Mouse (Mus musculus) erythroblast, adult 5-6 weeks (primary cell): ENCODE data around the gene Tnnc1. TPM values are rescaled to one million over a fixed set of nuclear protein-coding genes. Genes with fewer than 3 reads are reported as not detected.

ENCODE experiments used
- ATAC-seq: replicated peaks from 2 replicates; pipeline ENCODE4 v1.8.0; 2016; ENCODE audit warnings: moderate number of reproducible peaks, mild to moderate bottlenecking, moderate TSS enrichment, inconsistent platforms; ENCODE audit not compliant: poor library complexity, low FRiP score, severe bottlenecking
- total RNA-seq, 2 experiments: library from RNA; stranded (forward) in 1 of 2; stranded (reverse) in 1 of 2; fragments of 150-400 nt in 1 of 2; fragments of 200-764, 138-1000 nt in 1 of 2; gene quantifications; 2 replicates each; pipeline versions ENCODE4 v1.2.3 to v1.2.4; 2015 to 2017; ENCODE audit warnings: low replicate concordance in 2 of 2

Gene Tnnc1
- total RNA-seq, 2 experiments from 2014 or later, result not detected

DNA sequence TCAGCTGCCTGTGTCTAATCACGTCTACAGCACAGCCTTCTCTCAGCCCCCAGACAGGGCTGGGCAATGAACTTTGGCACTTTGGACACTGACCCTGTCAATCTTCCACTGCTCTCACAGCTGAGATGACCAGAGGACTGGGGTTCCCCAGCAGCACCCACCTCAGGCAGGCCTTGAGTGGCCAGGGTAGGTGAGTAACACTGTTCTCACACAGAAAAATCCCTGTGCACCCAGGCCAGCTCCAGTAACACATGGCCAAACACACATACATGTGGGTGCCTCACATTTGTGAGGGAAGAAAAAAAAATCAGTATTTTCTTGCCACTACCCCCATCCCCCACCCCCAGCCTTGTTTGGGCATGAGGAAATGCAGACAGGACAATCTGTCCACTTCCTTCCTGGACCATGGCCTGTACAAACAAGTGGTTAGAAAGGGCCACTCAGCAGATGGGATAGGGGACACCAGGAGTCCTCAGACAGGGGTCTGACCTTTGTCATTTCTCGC lies 25.3 kb upstream of the Tnnc1 start:
- no peak for ATAC-seq

DNA sequence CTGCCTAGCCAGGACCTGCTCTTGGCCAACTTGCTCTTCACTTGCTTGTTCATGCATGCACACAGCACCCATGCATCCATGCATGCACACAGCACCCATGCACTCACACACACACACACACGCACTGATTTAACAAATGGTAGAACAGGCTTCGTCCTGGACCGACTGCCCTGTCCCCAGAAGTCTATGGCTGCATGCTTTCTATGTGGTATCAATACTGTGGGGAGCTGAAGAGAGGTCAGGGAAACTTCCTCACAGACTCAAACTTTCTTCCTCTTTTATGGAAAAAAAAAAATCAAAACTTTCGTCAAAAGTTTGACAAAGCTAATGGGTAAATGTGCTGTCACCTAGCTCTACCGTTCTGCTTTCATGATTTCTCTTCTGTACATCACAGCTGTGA lies 24.6 kb upstream of the Tnnc1 start:
- no peak for ATAC-seq

DNA sequence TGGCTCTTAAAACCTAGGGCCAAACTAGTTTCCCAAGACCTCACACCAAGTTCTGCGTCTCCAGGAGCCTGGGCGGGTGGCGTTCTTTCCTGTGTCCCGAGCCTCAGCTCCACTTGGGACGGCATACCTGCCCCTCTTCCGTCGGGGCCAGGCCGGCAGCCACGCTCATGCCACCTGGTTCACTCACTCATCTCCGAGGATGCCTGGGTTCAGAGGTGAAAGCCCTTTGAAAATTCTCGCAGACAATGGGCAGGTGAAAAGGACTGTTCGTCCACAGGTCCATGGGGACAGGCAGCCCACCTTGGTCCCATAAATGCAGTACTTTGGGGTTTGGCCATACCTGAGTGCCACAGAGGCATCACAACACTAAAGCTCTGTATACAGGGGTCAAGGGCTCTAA lies 23.9 kb upstream of the Tnnc1 start:
- ATAC-seq, result no peak

DNA sequence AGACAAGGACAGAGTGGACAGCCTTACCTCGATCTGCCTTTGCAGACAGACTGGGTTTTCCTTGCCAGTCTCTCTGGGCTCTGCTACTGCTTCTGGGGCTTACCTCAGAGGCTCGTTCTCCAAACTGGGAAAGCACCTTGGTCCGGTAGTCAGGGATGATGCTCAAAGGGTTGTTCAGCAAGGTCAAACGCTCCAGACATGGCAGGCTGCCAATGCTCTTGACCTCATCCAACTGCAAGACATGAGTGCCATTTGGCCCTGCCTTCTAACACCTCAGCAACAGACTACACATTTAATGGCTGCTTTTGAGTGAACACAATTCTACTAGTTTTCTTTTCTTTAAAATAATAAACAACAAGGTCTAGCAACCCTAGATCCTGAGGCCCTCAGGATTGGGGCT lies 21.5 kb upstream of the Tnnc1 start:
- ATAC-seq, result no peak

DNA sequence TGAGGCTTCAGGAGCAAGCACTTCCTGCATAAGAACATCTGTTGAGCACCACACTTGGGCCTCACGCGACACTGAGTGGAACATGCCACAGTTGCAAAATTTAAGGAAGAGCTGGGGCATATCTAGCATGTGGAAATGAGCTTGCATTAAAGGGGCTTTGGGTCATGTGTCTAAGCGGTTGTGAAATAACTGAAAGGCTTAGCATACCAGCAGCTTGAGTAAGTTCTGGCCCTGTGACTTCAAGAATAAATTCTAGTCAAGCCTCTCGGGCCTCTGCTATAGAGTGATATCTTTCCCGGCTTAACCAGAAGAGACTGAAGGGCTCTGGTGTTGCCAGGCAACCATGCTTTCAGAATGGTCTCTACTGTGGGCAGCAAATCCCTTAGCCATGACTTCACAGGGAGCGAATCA lies 19.3 kb upstream of the Tnnc1 start:
- ATAC-seq, result no peak

DNA sequence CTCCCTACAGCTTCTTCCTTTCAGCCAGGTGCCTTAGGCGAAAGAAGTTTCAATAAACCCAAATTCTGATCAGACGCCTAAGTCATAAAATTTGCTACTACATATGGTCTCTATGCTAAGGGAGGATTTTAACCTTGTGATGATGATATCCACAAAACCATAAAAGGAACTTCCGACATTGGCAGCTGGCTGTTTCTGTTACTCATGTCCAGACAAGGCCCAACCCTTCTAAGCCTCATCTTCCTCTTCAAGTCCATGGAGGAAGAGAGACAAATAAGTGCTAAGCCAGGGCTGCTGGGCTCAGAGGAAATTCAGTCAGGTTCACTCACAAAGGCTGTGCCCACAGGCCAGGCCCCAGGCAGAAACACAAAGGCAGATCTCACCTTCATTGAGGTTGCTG lies 18.8 kb upstream of the Tnnc1 start:
- ATAC-seq, result no peak

DNA sequence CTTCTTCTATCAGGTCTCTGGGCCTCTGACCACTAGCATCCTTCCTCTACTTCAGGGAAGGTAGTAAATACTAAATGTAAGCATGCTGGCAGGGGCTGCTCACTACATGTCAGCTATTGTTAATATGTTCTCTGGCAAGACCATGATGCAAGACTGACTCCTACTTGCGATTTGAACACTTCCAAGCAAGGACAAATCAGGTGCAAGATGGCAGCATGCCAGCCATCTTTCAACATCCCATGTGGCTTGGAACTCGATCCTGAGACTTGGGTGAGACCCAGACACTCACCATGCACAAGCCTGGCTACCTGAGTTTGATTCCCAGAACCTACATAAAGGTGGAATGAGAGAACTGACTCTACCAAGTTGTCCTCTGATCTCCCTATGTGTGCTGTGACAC lies 16.2 kb upstream of the Tnnc1 start:
- no peak for ATAC-seq

DNA sequence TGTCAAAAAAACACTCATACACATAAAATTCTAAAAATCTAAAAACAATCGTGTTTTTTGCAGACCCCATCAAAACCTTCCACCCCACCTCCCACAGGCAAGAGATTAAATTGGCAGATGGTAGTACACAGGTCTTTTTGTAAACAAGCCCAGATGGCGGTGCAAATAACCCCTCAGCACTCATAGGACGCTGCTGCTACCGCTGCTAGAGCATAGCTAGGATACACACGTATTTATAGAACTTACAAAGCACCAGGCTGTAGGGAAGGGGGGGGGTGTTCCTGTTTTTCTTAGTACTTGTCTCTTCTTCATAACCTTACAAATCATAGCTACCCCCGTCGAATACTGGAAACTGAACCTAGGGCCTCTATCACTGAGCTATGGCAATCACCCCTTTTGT lies 14.3 kb upstream of the Tnnc1 start:
- no peak for ATAC-seq

DNA sequence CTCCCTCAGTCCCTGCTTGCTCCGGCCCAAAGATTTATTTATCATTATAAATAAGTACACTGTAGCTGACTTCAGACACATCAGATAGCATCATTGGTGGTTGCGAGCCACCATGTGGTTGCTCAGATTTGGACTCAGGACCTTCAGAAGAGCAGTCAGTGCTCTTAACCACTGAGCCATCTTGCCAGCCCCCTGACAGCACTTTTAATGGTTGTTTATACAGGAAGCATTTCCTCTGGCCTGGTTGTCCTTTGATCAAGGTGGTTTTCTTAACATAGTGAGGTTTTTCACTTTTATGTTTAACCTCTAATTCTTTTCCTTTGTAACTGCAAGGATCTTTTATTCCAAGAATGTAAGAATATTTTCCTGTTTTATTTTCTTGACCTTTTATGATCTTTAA lies 13.7 kb upstream of the Tnnc1 start:
- no peak for ATAC-seq

DNA sequence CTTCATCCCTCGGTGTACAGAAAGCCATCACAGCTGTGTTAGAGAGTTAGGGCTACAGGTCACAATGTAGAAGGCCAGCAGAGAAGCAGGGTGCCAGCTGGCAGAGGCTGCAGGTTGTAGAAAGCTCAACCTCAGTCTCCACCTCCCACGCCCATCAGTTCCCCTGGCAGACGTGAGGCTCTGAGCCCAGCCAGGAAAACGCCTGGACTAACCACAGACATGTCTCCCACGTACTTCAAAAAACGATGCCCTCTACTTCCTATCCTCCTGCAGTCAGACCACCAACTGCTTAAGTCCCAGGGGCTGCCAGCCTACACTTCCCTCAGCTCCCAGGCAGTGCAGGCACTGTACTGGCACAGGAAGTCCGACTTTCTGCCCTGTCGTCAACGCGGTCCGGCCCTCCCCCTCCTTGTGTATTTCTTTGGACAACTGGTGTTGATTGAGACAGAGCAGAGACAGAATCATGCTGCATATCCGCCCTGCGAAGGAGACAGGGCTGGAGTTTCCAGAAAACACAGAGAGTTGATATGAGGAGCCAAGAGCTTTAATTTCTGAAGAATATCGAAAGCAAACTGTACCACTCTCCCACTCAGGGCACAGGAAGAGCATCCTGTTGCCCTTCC lies 13.1 kb upstream of the Tnnc1 start:
- ATAC-seq, result 0 out of 2 replicates have a peak, but pooled peaks have one; percentile 17

DNA sequence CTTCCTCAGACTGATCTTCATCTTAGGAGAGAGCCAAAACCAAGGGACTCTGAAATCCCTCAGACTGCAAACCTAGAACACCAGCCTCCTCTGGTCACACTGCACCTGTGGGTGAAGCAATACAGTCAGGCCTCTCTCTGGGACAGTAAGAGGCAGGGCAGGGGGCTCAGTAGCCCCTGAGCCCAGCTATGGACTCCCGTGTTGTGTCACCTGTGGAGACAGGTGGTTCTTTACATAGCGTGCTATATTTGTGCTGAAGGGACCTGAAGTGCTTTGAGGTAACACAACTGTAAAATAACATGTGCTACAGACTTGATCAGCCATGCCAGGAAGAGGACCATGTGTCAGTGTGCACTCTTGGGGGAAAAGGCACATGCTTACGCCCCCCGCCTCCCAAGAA lies 12.6 kb upstream of the Tnnc1 start:
- ATAC-seq, result no peak

DNA sequence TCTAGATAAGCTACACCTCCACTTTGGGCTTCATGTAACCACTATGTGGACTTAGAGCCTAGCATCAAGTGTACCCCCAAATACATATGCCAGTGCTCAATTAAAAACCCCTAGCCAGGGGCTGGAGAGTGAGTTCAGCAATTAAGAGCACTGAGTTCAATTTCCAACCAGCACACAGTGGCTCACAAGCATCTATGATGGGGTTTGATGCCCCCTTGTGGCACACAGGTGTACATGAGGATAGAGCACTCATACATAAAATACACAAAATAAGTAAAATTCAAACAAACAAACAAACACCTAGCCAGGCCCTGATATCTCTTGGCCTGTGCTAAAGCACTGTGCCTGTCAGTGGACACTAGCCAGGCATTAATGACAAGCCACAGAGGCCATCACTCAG lies 12.1 kb upstream of the Tnnc1 start:
- peak; percentile 66 for ATAC-seq

DNA sequence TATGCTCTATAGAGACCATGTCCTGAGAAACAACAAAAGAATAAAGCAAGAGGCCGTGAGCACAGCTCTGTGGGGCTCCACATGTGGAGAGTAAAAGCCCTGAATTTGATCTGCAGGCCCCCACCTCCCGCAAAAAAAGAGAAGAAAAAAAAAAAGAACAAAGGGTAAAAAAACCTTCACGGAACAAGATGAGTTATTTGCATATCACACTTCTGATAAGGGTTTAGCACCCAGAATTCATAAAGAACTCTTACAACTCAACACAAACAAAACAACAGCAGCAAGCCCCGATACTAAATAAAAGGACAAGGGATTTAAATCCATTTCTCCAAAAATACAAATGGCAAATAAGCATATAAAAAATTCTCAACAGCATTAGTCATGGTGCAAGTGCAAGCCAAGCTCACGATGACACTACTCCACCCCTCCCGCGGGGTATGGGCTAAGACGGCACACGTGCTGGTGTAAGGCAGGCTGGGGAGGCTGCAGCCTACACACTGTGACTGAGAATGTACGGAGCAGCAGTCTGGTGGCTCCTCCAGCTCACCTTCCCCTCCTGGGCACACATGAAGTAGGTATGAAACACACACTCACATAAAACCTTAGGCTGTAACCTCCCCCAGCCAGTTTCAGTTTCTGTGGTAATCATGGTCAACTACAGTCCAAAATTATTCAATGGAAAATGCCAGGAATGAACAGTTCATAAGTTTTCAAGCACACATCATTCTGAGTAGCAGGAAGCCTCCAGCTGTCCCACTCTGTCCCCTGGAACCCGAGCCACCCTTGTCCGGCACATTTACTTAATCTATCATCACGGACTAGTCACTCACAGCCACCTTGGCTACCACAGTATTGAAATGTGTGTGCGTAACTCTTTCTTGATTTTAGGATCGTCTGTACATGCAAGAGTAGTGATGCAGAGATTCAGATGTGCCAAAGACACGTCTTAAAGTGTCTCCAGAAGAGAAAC lies 10.3 kb upstream of the Tnnc1 start:
- ATAC-seq, result 0 out of 2 replicates have a peak, but pooled peaks have one; percentile 43

DNA sequence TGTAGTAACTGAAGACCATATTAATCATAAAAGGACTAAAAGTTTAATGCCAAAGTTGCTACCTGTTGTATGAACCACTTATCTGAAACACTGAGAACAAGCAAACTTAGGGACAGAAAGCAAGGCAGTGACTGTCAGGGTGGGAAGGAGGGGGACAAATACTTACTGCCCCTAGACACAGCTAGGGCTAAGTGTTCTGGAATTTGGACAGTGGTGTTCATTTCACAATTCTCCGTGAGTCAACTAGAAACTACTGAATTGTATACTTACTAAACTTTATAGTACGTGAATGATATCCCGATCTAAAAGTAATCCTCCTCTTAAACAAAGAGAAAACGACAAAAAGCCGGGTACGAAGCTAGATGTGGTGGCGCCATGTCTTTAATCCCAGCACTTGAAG lies 8.5 kb upstream of the Tnnc1 start:
- no peak for ATAC-seq

DNA sequence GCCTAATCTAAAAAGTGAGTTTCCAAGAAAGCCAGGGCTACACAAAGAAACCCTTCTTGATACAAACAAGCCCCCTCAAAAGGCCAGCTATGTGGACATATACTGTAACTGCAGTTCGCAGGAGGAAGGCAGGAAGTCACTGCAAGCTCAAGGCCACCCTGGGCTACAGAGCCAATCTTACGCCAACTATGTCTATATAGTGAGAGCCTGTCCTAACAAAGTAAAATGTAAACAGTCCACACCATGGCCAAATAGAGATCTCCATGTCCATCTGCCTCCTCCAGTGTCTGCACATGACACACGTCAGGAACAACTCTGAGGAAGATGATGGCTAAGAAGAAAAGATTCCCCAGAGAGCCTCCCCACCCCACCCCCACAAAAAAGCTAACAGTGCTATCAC lies 8.1 kb upstream of the Tnnc1 start:
- no peak for ATAC-seq

DNA sequence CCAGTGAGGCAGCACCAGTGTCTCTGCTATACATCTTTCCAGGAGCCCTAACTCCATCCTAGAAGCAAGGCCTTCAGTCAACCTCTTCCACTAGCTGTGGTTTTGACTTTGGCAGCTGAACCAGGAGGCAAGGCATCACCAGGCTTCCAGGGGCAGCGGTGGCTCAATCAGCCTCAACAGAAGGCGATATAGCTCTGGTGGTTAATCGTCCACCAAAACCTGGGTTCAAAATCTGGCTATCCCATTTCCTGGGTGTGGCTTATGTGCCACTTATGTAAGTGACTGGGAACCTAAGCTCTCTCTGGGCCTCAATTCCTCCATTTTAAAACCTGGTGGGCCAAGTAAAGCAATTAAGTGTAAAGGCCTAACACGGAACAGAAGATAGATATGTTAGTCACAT lies 3.3 kb upstream of the Tnnc1 start:
- no peak for ATAC-seq

DNA sequence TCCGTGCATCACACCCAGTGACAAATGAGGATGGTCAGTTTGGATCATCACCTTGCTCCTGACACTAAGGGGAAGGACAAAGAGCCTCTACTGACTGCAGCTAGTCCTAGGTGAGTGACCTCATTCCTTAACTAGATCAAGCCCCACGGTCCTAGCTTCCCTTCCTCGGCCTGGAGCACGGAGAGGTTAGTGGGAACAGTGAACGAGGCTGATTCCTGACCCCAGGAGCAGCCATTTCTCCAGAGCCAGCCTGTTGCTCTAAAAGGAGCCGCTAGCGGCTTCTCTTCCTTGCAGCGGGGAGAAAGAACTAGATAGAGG lies 2.9 kb upstream of the Tnnc1 start:
- ATAC-seq, result no peak

DNA sequence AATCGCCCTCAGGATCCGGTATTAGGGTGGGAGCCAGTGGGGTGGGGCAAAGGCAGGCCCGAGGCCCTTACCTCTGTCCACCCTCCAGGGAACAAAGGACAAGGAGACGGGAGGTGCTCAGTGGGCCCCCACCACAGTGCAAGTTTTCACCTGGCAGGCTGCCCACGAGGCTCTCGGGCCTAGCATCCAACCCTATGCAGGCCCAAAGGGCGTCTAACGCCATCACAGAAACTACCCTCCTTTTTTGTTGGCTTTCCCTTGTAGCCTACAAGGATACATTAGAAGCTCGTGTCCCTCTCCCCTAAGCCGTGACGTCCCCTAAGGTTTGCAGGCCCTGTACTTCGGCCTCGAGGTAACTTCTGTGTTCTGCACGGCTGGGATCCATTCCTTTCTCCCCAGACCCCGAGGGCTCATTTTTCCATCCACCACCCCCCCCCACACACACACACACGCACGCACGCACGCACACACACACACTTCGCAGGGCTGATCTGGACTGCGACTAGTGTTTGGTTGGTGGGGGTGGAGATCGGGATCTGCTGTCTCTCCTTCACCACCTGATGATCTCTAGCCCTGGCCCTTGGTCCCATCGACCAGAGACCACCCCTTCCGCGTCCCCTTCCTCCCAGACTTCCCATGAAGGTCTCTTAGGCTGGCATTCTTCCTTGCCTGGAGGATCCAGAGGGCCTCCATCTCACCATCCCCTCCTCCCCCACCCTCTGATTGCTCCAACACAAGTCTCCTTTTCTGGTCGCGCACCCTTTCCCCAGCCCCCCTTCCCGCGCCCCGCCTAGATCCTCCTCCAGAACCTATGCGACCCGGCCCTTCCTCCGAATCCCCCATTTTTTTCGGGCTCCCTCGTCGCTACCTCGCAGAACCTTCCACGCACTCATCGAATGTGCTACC lies 2.3 kb upstream of the Tnnc1 start:
- ATAC-seq, result no peak

DNA sequence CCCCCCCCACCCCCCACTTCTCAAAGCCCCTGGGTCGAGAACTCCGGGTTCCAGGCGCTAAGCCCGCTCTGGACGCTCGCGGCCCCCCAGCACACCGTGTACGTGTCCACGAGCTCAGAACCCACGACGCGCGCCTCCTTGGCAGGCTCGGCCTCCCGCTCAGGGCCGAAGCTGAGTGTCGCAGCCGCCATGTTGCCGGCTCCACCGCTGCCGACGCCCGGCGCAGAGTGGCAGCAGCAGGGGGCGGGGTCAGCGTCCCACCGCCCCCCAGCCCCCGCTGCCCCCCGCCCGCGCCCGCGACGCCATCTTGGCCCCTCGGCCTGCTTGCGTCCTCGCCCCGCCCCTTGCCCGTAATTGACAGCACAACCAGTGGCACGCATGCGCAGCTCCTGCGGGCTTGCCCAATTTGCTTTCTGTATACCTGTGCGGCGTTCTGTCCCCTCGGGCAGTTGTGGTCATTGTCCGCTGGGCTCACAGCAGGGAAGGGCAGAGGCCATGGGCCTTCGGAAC lies 1.6 kb upstream of the Tnnc1 start:
- peak; percentile 87 for ATAC-seq
